Mouse (Mus musculus) frontal cortex, postnatal 25 days (tissue): ENCODE measurements at regions not wholly inside any gene's neighbourhood (a gene's known extent, or its start where the extent isn't known, plus 50 kb on each side); places are given as distances from the start of the nearest gene placed in this dataset.

Experiments used
- DNase-seq, 2 experiments: peaks; one replicate each; pipeline ENCODE4 v3.0.0; 2022; ENCODE audit warnings: low spot score in 2 of 2

GRCm38 (mm10) chr1:77256115-77256842 lies 258.6 kb downstream of the Epha4 start:
- DNase-seq = no peak

GRCm38 (mm10) chr1:77258730-77259310 lies 256.1 kb downstream of the Epha4 start:
- DNase-seq = no peak

GRCm38 (mm10) chr1:77259789-77260188 lies 255.1 kb downstream of the Epha4 start:
- no peak for DNase-seq

GRCm38 (mm10) chr1:77261678-77262077 lies 253.2 kb downstream of the Epha4 start:
- DNase-seq = no peak

DNA sequence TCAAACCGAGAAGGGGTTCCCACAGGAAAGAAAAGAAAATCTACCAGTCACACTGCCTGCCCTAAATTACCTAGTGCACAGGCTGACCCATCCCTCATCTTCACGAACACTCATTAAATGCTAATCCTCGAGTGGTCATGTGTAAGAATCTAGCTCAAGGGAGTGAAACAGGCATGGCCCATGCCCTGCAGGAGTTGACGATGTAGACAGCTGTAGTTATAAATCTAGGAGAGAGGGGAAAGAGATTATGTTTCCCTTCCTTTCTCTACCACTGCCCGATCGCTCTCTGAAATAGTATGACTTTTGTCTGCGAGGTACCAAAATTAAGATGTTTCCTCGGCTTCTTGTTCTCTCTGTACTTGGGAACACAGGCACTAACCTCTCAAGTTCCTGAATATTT lies 249.2 kb downstream of the Epha4 start:
- DNase-seq = no peak

GRCm38 (mm10) chr1:77267311-77268003 lies 247.4 kb downstream of the Epha4 start:
- DNase-seq = no peak

DNA sequence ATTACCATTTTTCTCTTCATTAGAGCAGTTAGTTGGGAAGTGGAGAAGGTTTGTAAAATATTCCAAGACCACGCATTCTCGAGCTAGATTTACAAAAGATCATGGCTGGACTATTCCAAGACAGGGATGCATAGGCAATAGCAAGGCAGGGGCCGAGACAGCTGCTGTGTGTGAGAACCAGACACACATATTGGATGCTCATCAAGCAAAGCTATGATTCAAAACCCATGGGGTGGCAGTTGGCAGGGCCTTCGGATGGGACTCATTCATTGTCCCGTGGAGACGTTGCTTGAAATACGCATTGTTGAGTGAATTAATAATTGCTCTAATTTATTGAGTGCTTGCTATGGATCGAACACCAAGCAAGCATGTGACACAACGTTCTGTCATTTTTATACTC lies 239.6 kb downstream of the Epha4 start:
- DNase-seq = no peak

DNA sequence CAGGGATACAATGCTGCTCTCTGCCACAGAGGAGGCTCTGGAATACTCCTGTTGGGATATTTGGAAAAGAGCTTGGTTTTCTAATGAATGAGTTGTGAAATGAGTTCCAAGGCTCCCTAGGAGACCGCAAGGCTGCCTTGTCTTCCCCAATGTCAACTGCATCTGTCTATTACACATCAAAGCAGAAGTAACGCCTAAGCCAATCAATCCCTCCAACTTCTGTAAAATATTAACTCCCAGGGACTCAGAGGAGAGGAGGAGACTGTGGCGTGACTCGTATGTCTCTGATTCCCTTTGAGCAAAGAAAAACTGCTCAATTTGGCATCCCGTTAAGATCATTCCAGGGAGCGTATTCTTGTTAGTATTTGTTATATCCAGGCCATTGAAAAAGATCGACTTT lies 235.3 kb downstream of the Epha4 start:
- DNase-seq = no peak

GRCm38 (mm10) chr1:77280373-77281038 lies 234.4 kb downstream of the Epha4 start:
- DNase-seq = no peak

- DNase-seq = no peak
Measured at GRCm38 (mm10) chr1:77281741-77282140, 233.1 kb downstream of the Epha4 start.

DNA sequence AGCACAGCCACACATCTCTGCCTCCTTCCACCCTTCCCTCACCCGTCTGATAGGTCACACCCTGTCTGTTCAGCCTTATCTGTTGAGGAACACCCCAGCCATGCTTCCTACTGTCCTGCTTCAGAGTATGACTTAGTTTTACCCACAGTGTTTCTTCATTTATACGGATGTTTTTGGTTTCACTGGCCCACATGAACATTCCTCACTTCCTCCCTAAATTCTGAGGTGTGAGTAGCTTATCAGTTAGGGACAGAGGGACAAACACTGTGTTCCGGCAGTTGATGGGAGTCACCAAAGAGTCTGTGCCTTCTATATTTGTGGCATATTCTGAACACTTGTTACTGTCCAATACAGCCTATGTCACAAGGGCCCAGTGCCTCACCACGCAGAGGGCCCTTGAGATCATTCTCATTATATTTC lies 216.2 kb downstream of the Epha4 start:
- DNase-seq = no peak

DNA sequence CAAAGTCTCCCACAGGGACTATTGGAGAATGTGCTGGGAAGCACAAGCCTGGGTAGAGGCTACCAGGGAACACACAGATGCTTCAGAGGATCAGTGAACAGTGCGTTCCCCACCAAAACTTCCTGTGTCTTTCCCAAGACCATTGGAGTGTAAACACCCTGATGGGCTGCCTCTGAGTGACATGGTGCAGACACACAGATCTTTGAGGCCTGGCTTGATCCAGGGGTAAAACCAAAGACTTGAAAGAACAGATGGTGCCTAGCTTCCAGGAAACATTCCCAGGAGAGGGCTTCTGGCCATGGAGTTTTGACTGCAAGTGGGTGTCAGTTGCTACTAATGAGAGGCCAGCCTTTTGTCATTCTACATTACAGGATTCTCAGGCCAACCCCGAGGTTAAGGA lies 214.1 kb downstream of the Epha4 start:
- no peak for DNase-seq

GRCm38 (mm10) chr1:77304770-77305169 lies 210.1 kb downstream of the Epha4 start:
- DNase-seq = no peak

- no peak for DNase-seq
Measured at GRCm38 (mm10) chr1:77307745-77308144, 207.1 kb downstream of the Epha4 start.

DNA sequence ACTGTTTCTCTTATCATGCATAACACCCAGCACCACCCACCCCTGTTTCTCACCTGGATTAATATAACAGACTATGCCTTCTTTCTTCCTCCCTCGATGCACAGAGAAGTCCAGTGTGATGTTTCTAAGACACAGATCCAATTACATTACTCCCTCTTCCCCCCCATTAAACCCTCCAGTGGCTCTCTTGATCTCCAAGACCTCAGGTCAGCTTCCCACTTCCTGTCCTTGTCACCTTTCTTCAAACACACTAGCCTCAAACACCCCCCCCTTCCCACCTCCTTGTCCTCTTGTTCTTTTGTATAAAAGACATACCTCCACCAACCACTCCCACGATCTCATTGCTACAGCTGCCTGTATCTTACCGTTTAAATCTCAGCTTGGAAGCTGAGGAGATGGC lies 201.8 kb downstream of the Epha4 start:
- DNase-seq = no peak

- DNase-seq = no peak
Measured at GRCm38 (mm10) chr1:77315347-77315746, 199.5 kb downstream of the Epha4 start.

GRCm38 (mm10) chr1:77316198-77316597 lies 198.7 kb downstream of the Epha4 start:
- no peak for DNase-seq
